Mouse (Mus musculus) kidney, adult 9 months (tissue): ENCODE results near the gene Irf2bpl.
A peak's percentile ranks its signal among the peaks of the same experiment; 100 is the strongest.

Source experiments
- DNase-seq: peaks from one replicate; pipeline ENCODE4 v3.0.0; 2022

Gene Irf2bpl

DNA sequence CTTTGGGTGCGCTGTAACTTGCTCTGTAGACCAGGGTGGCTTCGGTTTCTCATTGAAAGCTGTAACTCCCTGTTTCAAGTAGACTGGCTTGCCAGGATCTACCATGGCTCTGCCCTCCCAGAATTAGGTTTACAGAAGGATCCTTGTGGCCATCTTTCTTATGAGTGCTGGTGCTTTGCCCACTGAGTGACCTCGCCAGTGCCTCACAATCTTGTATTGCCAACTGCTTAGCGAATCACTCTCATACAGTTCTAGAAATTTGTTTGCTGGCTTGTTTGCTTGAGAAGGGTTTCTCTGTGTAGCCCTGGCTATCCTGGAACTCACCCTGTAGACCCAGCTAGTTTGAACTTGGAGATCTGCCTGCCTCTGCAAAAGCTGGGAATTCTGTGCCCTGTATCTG lies 26.1 kb downstream of the Irf2bpl start:
- DNase-seq, result no peak

DNA sequence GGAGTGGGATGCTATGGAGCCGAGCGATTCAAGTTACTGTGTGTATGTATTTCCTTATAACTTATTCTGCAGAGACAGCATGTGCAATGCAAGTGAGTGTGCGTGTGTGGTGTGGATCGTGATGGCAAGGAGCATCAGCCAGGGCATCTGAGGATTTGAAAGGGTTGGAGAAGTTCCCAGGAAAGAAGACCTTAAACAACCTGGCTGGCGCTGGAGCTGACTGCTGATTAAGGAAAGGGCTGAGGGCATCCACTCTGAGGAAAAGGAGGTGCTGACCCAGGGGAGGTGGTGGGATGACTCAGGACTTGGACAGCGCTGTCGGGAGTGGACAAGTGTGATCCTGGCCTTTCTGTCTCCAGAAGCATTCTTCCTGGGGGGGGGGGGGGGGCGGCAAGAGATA lies 27.3 kb downstream of the Irf2bpl start:
- no peak for DNase-seq

DNA sequence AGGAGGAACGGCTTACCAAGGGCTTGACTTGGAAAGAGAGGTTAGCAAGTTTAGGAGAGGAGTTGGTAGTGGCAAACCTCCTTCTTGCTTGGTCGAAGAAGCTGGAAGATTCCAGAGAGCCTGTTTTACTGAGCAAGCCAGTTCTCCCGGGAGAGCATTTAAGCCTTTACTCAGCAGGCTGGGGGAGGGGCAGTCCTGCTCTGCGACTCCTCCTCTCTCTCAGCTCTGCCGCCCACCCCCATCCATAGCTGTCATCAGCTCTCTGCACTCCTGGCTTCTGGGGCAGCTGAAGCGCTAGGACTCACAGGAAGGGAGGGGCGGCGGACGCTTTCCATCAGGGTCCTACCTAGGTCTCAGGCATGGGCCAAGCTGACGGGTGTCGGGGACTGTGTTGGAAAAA lies 28.9 kb downstream of the Irf2bpl start:
- no peak for DNase-seq

DNA sequence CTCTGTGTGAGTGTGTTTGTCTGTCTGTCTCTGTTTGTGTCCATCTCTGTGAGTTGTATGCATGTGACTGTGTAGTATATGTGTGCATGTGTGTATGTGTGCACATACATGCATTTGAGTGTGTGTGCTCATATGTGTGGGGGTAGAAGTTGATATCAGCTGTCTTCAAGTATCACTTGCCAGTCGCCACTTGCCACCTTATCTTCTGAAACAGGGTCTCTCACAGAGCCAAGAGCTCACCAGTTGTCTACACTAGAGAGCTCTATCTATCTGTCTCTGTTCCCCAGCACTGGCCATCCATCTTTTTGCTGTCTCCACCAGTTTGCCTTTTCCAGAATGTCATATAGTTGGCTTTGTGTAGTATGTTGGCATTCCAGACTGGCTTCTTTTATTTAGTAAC lies 31.1 kb downstream of the Irf2bpl start:
- DNase-seq, result no peak

DNA sequence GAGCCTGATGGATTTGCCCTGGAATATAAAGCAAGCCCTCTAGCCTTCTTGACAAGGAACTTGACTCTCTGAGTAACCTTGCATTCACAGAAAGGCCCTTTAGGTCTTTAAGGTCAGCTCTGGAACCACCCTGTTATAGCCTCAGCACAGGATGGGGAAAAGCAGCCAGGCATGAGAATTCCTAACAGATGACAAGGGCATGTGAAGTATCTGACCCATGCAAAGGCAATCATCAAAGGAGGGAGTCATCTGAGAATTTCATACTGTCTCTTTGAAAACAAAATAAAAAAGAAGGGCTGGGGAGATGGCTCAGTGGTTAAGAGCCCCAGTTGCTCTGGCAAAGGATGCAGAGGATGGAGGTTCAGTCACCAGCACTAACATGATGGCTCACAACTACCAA lies 33.3 kb downstream of the Irf2bpl start:
- no peak for DNase-seq

DNA sequence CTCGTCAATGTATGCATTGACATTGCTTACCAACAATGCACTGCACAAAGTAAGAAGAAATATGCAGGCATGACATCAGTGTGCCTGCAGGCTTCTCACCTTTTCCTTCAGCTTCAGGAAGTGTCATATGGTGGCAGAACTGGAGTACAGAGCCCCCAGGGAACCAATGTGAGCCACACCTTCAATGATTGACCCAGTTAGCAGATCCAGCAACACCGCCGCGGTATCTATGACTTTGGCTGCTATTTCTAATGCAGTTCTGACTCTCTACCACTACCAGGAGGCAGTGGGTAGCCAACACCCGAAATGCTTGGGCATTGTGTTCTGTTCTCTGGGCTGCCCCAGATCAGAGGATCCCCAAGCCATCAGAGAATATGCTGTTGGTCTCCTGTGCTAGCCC lies 33.9 kb downstream of the Irf2bpl start:
- no peak for DNase-seq

DNA sequence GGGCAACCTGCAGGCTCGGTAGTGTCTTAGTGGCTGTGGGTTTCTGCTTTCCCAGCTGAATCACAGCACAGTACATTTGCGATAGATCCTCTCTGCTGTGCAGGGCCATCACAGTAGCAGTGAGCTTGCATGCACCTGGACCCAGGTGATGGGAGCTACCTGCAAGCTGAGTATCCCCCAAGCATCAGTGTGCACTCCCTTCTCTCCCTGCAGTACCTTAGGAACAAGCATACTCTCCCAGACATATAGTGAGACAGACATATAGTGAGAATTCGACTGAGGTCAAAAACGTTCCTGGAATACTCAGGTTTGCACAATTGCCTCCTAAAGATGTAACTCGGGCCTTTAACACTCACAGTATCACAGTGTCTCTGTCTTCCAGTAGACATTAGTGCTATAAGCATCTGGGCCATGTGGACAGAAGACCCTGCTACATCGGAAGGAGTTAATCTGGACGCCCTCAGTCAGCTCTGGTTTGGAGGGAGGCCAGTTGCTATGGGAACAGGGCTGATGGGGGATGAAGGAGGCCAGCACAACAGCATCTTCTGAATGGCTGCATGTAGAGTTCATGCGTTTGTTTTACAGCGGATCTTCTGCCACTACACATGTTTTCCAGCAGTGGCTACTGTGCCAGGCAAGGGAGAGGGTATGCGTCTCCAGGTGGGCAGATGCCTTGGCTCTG lies 34.5 kb downstream of the Irf2bpl start:
- DNase-seq, result no peak

DNA sequence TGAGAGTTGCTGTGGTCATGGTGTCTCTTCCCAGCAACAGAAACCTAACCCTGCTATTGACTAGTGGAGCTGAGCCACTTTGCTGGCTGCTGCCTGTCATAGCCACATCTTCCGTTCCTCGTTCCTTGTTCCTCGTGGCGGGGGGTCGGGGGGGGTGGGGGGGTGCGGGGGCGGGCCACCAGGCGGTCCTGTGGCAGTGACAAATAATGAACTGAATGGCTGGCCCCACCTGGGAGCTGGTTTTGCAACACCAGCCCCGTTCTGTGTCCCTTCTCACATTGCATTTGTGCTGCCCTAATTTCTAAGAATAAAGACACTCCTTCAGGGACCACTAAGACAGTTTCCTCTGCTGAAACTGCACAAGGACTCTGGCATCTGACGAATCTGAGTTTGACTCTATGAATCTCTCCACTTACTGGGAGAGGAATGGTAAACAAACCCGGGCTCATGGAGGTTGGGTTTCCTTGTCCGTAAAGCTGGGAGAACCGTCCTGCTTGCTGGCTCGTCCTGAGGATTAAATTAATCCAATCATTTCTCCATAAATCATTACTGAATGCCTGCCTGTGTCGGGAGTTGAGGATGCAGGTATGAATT lies 41.6 kb downstream of the Irf2bpl start:
- DNase-seq, result no peak

DNA sequence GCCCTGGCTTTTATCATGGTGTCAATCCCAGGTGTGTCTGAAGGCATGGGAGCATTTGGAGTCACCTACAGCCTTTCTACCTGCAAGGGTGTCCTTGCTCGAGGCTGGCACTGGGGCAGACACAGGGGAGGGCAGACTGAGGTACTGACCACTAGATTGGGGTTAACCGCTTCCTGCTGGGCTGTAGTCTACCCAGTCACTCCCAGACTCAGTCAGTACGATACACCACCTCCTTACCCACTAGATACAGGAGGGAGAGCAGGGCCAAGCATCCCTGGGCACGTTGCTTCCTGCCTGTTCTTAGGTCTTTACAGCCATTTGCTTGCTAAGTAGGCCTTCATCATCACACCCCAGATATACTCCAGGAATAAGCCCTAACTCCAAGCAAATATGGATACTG lies 44.1 kb downstream of the Irf2bpl start:
- DNase-seq, result no peak

DNA sequence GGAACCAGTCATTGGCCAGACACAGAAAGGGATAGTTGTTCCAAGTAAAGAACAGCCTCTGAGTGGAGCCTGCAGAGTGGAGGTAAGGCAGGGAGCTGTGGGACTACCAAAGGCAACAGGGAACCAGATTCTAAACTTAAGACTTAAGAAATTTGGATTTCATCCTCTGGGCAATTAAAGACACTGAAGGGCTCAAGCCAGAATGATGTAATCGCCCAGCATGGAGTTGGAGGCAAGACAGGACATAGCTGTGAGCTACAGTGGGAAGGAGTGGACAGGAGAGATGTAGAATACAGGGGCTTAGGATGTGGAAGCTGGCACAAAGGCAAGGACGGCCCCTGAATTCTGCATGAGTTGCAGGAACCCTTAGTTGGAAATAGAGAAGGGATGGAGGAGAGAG lies 46.4 kb downstream of the Irf2bpl start:
- no peak for DNase-seq

DNA sequence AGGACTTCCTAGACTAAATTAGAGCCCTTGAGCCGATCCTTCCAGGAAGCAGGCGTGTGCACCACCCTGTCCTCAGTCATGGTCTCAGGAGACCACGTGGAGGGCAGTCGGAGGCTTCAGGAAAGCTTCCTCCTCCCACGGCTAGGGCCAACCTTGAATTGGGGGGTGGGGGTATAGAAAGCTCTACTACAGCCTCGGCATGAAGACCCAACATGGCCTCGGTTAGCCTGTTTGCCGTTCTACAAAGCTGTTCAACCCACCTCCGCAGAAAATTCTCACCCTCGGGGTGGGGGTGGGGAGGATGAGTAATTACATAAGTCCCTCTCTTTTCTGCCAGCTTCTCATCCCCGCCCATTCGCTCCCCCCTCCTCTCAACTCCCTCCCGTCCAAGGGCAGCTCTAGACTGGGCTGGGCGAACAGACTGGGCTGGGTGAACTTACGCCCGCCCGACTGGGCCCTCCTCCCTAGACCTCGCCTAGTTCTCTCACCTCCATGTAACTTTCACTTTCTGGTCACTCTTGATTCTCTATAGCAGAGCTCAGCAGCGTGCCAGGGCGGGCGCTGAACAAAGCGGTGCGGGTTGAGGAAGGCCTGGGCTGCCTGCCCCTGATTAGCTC lies 48.1 kb downstream of the Irf2bpl start:
- DNase-seq, result peak; percentile 97

DNA sequence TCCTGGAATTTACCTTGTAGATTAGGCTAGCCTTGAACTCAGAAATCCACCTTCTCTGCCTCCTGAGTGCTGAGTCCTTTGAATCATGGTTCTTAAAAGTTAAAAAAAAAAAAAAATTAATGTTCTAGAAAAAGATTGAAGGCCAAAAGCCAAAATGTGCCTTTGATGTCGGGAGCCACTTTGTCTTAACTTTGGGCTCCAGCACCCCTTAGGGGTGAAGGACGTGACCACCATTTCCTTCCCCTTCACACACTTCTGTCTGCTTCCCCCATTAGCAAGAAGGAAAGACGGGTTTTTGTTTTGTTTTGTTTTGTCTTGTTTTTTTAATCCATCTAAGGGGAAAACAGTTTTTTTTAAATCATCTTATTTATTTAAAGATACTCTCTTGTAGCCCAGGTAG lies 48.7 kb downstream of the Irf2bpl start:
- no peak for DNase-seq

DNA sequence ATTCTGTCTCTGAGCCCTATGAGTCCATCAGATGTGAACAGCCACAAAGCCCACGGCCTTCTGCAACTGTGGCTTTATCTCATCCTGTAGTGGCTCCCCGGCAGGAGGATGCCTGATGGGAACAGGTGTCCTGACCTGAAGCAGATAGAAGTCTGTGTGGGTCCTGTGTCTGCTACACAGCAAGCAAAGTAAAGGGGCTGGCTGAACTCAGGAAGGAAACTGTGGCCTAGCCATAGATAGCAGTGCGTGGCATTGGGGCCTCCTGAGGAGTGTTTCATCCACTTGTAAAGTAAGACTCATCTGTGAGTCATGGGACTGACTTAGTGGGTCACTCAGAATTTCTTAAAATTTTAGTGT lies 50.2 kb downstream of the Irf2bpl start:
- DNase-seq, result peak; percentile 35

DNA sequence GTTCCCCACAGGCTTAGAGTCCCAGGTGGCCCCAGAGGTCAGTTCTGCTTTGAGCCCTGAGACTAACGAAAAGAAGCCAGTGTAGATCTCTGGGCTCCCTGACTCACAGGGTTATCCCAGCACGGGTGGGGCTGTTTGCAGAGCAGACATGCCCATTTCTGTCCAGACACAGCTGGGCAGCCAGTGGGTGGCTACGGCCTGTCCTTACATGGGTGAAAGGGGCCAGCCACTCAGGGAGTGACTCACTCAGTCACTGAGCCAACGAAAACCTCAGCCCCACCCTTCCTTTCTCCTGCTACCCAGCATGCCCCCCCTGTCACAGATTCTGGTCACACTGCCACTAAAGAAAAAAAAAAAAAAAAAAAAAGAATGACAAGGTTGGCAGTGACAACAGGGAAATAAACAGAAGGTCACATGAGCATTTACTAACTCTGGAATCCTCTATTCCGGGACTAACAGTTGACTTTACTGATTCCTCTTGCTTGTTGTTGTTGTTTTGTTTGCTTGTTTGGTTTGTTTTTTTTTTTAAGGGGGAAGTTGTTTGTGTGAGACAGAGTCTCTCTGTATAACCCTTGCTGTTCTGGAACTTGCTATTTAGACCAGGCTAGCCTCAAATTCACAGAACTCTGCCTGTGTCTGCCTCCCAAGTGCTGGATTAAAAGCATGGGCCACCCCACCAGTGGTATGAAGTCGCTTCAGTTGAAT lies 50.7 kb downstream of the Irf2bpl start:
- DNase-seq, result peak; percentile 88

DNA sequence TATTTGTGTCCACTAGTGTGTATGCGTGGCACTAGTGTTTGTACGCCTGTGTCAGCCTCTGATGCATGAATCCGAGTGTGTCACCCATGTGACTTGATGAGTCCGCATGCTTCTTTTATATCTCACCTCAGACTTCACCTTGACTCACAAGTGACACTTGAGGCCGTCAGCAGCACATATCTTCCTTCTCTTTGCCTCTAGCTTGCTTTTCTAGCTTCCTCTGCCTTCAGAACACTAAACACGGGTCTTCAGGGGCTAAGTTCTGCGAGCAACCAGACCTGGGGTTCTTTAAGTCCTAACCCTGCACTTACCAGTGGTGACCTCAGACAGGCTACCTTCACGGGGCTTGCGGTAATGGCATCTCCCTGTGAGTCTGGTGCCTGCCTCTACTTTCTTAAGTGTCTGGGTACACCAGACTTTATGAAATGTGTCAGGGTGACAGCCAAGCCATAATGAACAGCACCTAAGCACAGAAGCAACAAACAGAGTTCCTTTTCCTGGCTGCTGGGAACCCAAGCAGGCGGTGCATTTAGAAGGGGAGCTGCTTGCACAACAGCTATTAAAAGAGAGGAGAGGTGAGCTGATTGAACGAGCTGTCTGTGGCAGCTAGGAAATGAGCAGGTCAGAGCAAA lies 51.9 kb downstream of the Irf2bpl start:
- no peak for DNase-seq

DNA sequence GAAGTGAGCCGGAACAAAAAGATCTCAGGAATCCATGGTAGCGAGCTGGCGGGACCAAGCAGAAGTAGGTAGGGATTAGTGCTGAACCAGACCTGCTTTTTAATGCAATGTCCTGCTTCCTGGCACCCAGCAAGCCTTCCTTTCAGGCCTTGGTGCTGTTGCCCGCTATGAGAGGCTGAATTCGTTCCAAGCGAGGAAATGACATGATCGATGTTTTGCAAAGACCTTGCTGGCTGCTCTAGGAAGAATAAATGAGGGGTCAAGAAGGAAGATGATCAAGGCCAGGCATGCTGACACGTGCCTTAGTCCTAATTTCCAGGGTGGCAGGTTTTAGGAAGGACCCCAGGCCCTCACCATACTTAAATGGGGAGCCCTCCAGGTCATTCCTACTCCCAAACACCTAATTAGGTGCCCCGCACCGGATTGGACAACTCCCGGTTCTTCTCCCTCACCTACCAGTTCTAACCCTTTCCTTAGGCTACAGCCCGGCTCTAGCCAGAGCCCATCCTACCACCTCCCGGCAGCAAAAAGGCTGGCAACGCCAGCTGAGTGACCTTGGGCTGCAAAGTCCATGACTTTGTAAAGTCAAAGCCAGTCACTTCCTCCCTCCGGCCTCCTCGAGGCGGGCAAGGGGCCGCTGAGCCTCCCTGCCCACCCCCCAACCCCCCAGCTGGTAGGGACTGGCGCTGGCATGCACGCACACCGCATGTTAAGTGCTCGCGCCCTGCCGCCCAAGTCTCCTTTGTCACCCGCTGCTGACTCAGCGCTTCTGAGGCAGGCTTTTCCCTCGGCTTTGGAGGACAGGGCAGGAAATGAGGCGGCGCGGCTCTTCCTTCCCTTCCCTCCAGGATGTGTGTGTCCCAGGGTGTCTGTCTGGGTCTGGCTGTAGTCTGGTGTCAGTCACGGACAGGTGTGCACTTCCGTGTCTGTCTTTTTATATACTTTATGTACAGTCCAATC lies 52.7 kb downstream of the Irf2bpl start:
- peak; percentile 80 for DNase-seq
